Mouse (Mus musculus) intestine, embryonic 14.5 days (tissue): ENCODE measurements around the gene Mrps30. TPM values are rescaled to one million over a fixed set of nuclear protein-coding genes. Genes with fewer than 3 reads are reported as not detected.

ENCODE experiments used
- polyA plus RNA-seq: library from polyadenylated mRNA; unstranded; fragments of >200 nt; fragmentation: Nextera tagmentation; extraction: Ambion mirVana; gene quantifications from 2 replicates; pipeline ENCODE4 v1.2.1, GENCODE M21; 2014

Mrps30 gene
- polyA plus RNA-seq, 1 experiment from 2014 or later, result 37.2 TPM

Other genes starting within 250 kb of the Mrps30 start
- 0.24 and 0.76 TPM in 2 replicates for gene B430218F22Rik, start 622 bp downstream of the Mrps30 start, polyA plus RNA-seq